Mouse (Mus musculus): Measurements from ENCODE around the gene Ints14. TPM values are rescaled to one million over a fixed set of nuclear protein-coding genes. Genes with fewer than 3 reads are reported as not detected.

Ints14 gene
- total RNA-seq, 2 experiments from 2014 or later = 17.8 to 19.4 TPM

Small RNAs within 50 kb of the gene (microRNA-seq; reads per million reads assigned to microRNA genes)
- gene Gm25640 = 0 reads per million in 2 experiments

Other genes starting within 250 kb of the Ints14 start
- 100 to 1,000 TPM; 216 to 231 TPM for gene Rab11a, start 223.1 kb upstream of the Ints14 start, total RNA-seq (2021)
- gene Dennd4a, start 149.6 kb upstream of the Ints14 start, total RNA-seq (2021) = 10 to 100 TPM; 10.6 to 12.6 TPM
- gene Slc24a1, start 9.3 kb upstream of the Ints14 start, total RNA-seq (2021) = under 1 TPM; 0.14 to 0.15 TPM
- 10 to 100 TPM; 17.7 to 20.9 TPM for gene Hacd3, start 60.8 kb downstream of the Ints14 start, total RNA-seq (2021)
- 10 to 100 TPM; 67.5 to 74.3 TPM for gene Dpp8, start 71.5 kb downstream of the Ints14 start, total RNA-seq (2021)
- gene Igdcc4, start 140.6 kb downstream of the Ints14 start, total RNA-seq (2021) = 10 to 100 TPM in 1 of 2 experiments, 1 to 10 TPM in 1; 8.6 to 10.5 TPM
- gene Igdcc3, start 180.3 kb downstream of the Ints14 start, total RNA-seq (2021) = under 1 TPM; 0.22 to 0.24 TPM
- 1 to 10 TPM; 3.4 to 3.6 TPM for gene Parp16, start 234.4 kb downstream of the Ints14 start, total RNA-seq (2021)

Measured in heart, postnatal 14 days (tissue).